Mouse (Mus musculus) CH12.LX (cell line): ENCODE data around the gene Hao1. TPM values are rescaled to one million over a fixed set of nuclear protein-coding genes. Genes with fewer than 3 reads are reported as not detected.

Source experiments
- DNase-seq: peaks from one replicate; pipeline ENCODE4 v3.0.0-alpha.2; 2013; ENCODE audit errors: extremely low read depth
- H3K27ac ChIP-seq: 2 replicates; pipeline ENCODE4 v1.5.1; 2012; ENCODE audit warnings: low read depth, mild to moderate bottlenecking, control low read depth, moderate library complexity; ENCODE audit not compliant: insufficient read depth
- H3K27me3 ChIP-seq: replicated peaks from 2 replicates; pipeline ENCODE3; 2012; ENCODE audit warnings: inconsistent platforms
- H3K36me3 ChIP-seq, 2 experiments: replicated peaks in 1 of 2; 2 replicates each; pipeline versions ENCODE3 to v1.6.1; 2012; ENCODE audit warnings: inconsistent platforms in 1 of 2, low read length in 1 of 2, mild to moderate bottlenecking in 1 of 2, mixed read lengths in 1 of 2, moderate library complexity in 1 of 2; ENCODE audit not compliant: control insufficient read depth in 1 of 2, insufficient read depth in 1 of 2
- H3K4me1 ChIP-seq, 2 experiments: 2 replicates each; pipeline ENCODE4 v1.6.1; 2012; ENCODE audit warnings: inconsistent platforms in 1 of 2, moderate library complexity in 1 of 2; ENCODE audit not compliant: insufficient read depth in 2 of 2, control insufficient read depth in 1 of 2
- H3K4me2 ChIP-seq: 2 replicates; pipeline ENCODE4 v1.6.1; 2012; ENCODE audit warnings: low read depth, mild to moderate bottlenecking, control low read depth; ENCODE audit not compliant: poor library complexity, insufficient read depth, severe bottlenecking
- H3K4me3 ChIP-seq, 3 experiments: fragments of 150-350 bp in 1 of 3; sonication (generic) in 1 of 3; replicated peaks in 1 of 3; 2 replicates each; pipeline versions ENCODE3 to v1.5.1; 2011 to 2012; ENCODE audit warnings: low read depth in 2 of 3, low read length in 2 of 3, mild to moderate bottlenecking in 2 of 3, moderate library complexity in 2 of 3, control low read depth in 1 of 3, improper control_type of control experiment in 1 of 3, inconsistent platforms in 1 of 3, mixed read lengths in 1 of 3; ENCODE audit not compliant: poor library complexity in 1 of 3
- H3K79me2 ChIP-seq: replicated peaks from 2 replicates; pipeline ENCODE4 v1.6.1; 2012; ENCODE audit warnings: mild to moderate bottlenecking, moderate library complexity; ENCODE audit not compliant: control insufficient read depth, poor library complexity, insufficient read depth, severe bottlenecking; ENCODE audit errors: extremely low read depth
- H3K9ac ChIP-seq: 2 replicates; pipeline ENCODE4 v1.6.1; 2012; ENCODE audit warnings: low read depth, mild to moderate bottlenecking, control low read depth, moderate library complexity; ENCODE audit not compliant: insufficient read depth
- H3K9me3 ChIP-seq: replicated peaks from 2 replicates; pipeline ENCODE3; 2012; ENCODE audit warnings: low read length, inconsistent platforms, mixed read lengths
- BHLHE40 ChIP-seq: IDR thresholded peaks from 2 replicates; pipeline ENCODE4 v1.6.1; 2011; ENCODE audit warnings: mild to moderate bottlenecking, low read depth, low read length, improper control_type of control experiment
- CHD1 ChIP-seq: IDR thresholded peaks from 2 replicates; pipeline ENCODE4 v1.6.1; 2012; ENCODE audit warnings: low read depth, low read length, improper control_type of control experiment, inconsistent platforms
- CHD2 ChIP-seq: IDR thresholded peaks from 2 replicates; pipeline ENCODE4 v1.6.1; 2011; ENCODE audit warnings: low read length, improper control_type of control experiment
- CTCF ChIP-seq, 2 experiments: IDR thresholded peaks in 1 of 2; conservative IDR thresholded peaks in 1 of 2; 2 replicates each; pipeline ENCODE4 v1.5.1; 2011 to 2012; ENCODE audit warnings: low read depth in 2 of 2, low read length in 2 of 2, improper control_type of control experiment in 1 of 2, inconsistent platforms in 1 of 2, mild to moderate bottlenecking in 1 of 2, moderate library complexity in 1 of 2
- E2F4 ChIP-seq: IDR thresholded peaks from 2 replicates; pipeline ENCODE4 v1.6.1; 2011; ENCODE audit warnings: low read depth, low read length, improper control_type of control experiment; ENCODE audit not compliant: insufficient replicate concordance
- ELF1 ChIP-seq: IDR thresholded peaks from 2 replicates; pipeline ENCODE4 v1.6.1; 2014; ENCODE audit warnings: low read depth, mild to moderate bottlenecking, inconsistent platforms, low read length, improper control_type of control experiment
- EP300 ChIP-seq: IDR thresholded peaks from 2 replicates; pipeline ENCODE4 v1.6.1; 2011; ENCODE audit warnings: low read length, improper control_type of control experiment
- ETS1 ChIP-seq: conservative IDR thresholded peaks from 2 replicates; pipeline ENCODE4 v1.6.1; 2012; ENCODE audit warnings: low read depth, mild to moderate bottlenecking, inconsistent platforms, low read length, improper control_type of control experiment, moderate library complexity
- GABPA ChIP-seq: IDR thresholded peaks from 2 replicates; pipeline ENCODE4 v1.6.1; 2012; ENCODE audit warnings: low read depth, low read length, improper control_type of control experiment, inconsistent platforms; ENCODE audit not compliant: insufficient replicate concordance
- HCFC1 ChIP-seq: IDR thresholded peaks from 2 replicates; pipeline ENCODE4 v1.6.1; 2012; ENCODE audit warnings: low read depth, mild to moderate bottlenecking, inconsistent platforms, low read length, improper control_type of control experiment
- IRF4 ChIP-seq: IDR thresholded peaks from 2 replicates; pipeline ENCODE4 v1.6.1; 2014; ENCODE audit warnings: low read depth, mild to moderate bottlenecking, inconsistent platforms, low read length, improper control_type of control experiment
- JUND ChIP-seq: conservative IDR thresholded peaks from 2 replicates; pipeline ENCODE4 v1.6.1; 2011; ENCODE audit warnings: low read depth, low read length, improper control_type of control experiment
- KAT2A ChIP-seq: IDR thresholded peaks from 2 replicates; pipeline ENCODE4 v1.6.1; 2012; ENCODE audit warnings: low read length, improper control_type of control experiment, inconsistent platforms; ENCODE audit not compliant: insufficient replicate concordance
- MAFK ChIP-seq: IDR thresholded peaks from 2 replicates; pipeline ENCODE4 v1.6.1; 2011; ENCODE audit warnings: low read length, improper control_type of control experiment; ENCODE audit not compliant: insufficient replicate concordance
- MAX ChIP-seq: IDR thresholded peaks from 2 replicates; pipeline ENCODE4 v1.6.1; 2011; ENCODE audit warnings: low read length, improper control_type of control experiment
- MAZ ChIP-seq: IDR thresholded peaks from 2 replicates; pipeline ENCODE4 v1.6.1; 2012; ENCODE audit warnings: low read depth, mild to moderate bottlenecking, inconsistent platforms, low read length, improper control_type of control experiment, moderate library complexity
- MEF2A ChIP-seq: IDR thresholded peaks from 2 replicates; pipeline ENCODE4 v1.6.1; 2014; ENCODE audit warnings: low read depth, mild to moderate bottlenecking, inconsistent platforms, low read length, improper control_type of control experiment, borderline replicate concordance
- MXI1 ChIP-seq: IDR thresholded peaks from 2 replicates; pipeline ENCODE4 v1.6.1; 2011; ENCODE audit warnings: mild to moderate bottlenecking, low read depth, low read length, improper control_type of control experiment
- MYC ChIP-seq: IDR thresholded peaks from 2 replicates; pipeline ENCODE4 v1.6.1; 2011; ENCODE audit warnings: low read depth, mild to moderate bottlenecking, improper control_type of control experiment, low read length
- NELFE ChIP-seq: IDR thresholded peaks from 2 replicates; pipeline ENCODE4 v1.6.1; 2011; ENCODE audit warnings: low read depth, low read length, improper control_type of control experiment
- NRF1 ChIP-seq: IDR thresholded peaks from 2 replicates; pipeline ENCODE4 v1.6.1; 2014; ENCODE audit warnings: low read depth, mild to moderate bottlenecking, inconsistent platforms, low read length, improper control_type of control experiment, moderate library complexity
- POLR2A ChIP-seq: IDR thresholded peaks from 2 replicates; pipeline ENCODE4 v1.6.1; 2011; ENCODE audit warnings: low read depth, mild to moderate bottlenecking, improper control_type of control experiment, low read length
- POLR2AphosphoS2 ChIP-seq: IDR thresholded peaks from 2 replicates; pipeline ENCODE4 v1.6.1; 2011; ENCODE audit warnings: low read depth, low read length, improper control_type of control experiment
- RAD21 ChIP-seq: IDR thresholded peaks from 2 replicates; pipeline ENCODE4 v1.6.1; 2011; ENCODE audit warnings: low read depth, mild to moderate bottlenecking, low read length, improper control_type of control experiment, moderate library complexity
- RCOR1 ChIP-seq: conservative IDR thresholded peaks from 2 replicates; pipeline ENCODE4 v1.6.1; 2012; ENCODE audit warnings: low read depth, mild to moderate bottlenecking, inconsistent platforms, low read length, improper control_type of control experiment
- SIN3A ChIP-seq: IDR thresholded peaks from 2 replicates; pipeline ENCODE4 v1.6.1; 2012; ENCODE audit warnings: low read length, improper control_type of control experiment, inconsistent platforms
- SMC3 ChIP-seq: IDR thresholded peaks from 2 replicates; pipeline ENCODE4 v1.6.1; 2011; ENCODE audit warnings: low read depth, low read length, improper control_type of control experiment
- TBP ChIP-seq: conservative IDR thresholded peaks from 2 replicates; pipeline ENCODE4 v1.6.1; 2011; ENCODE audit warnings: low read depth, low read length, improper control_type of control experiment
- TCF12 ChIP-seq: IDR thresholded peaks from 2 replicates; pipeline ENCODE4 v1.6.1; 2014; ENCODE audit warnings: low read depth, mild to moderate bottlenecking, inconsistent platforms, low read length, improper control_type of control experiment
- UBTF ChIP-seq: IDR thresholded peaks from 2 replicates; pipeline ENCODE4 v1.6.1; 2012; ENCODE audit warnings: low read depth, mild to moderate bottlenecking, inconsistent platforms, low read length, improper control_type of control experiment, moderate library complexity
- USF1 ChIP-seq: IDR thresholded peaks from 2 replicates; pipeline ENCODE4 v1.6.1; 2014; ENCODE audit warnings: low read depth, mild to moderate bottlenecking, inconsistent platforms, low read length, improper control_type of control experiment
- USF2 ChIP-seq: conservative IDR thresholded peaks from 2 replicates; pipeline ENCODE4 v1.6.1; 2011; ENCODE audit warnings: low read depth, low read length, improper control_type of control experiment
- ZC3H11A ChIP-seq: IDR thresholded peaks from 2 replicates; pipeline ENCODE4 v1.6.1; 2012; ENCODE audit warnings: low read depth, mild to moderate bottlenecking, inconsistent platforms, low read length, improper control_type of control experiment
- ZKSCAN1 ChIP-seq: IDR thresholded peaks from 2 replicates; pipeline ENCODE4 v1.6.1; 2012; ENCODE audit warnings: low read depth, inconsistent platforms, low read length, improper control_type of control experiment, borderline replicate concordance
- ZMIZ1 ChIP-seq: IDR thresholded peaks from 2 replicates; pipeline ENCODE4 v1.6.1; 2012; ENCODE audit warnings: low read depth, mild to moderate bottlenecking, inconsistent platforms, low read length, improper control_type of control experiment
- ZNF384 ChIP-seq: IDR thresholded peaks from 2 replicates; pipeline ENCODE4 v1.6.1; 2012; ENCODE audit warnings: low read depth, low read length, improper control_type of control experiment, inconsistent platforms
- dilution Hi-C: fragments of 300-500 bp; cut with MboI; formaldehyde crosslinking; loops from 2 replicates; pipeline ENCODE4 v1.14.3; 2020; ENCODE audit warnings: low sequenced_read_pairs; ENCODE audit not compliant: extremely low pct_unique_long_range_greater_than_20kb, extremely low pct_ligation_motif_present
- in situ Hi-C: fragments of 300-500 bp; cut with MboI; formaldehyde crosslinking; loops from 3 replicates; pipeline ENCODE4 v1.14.3; 2019; ENCODE audit warnings: low sequenced_read_pairs, low pct_ligation_motif_present, low pct_unique_long_range_greater_than_20kb, mixed read lengths
- polyA plus RNA-seq: library from polyadenylated mRNA; unstranded; fragments of >175 nt; gene quantifications from 2 replicates; pipeline ENCODE4 v1.2.1, GENCODE M21; 2012; ENCODE audit warnings: low read depth; ENCODE audit not compliant: insufficient read length
- total RNA-seq, 2 experiments: library from RNA; depleted of rRNA; stranded (reverse); fragments of 300-350 nt in 1 of 2; fragments of >200 nt in 1 of 2; gene quantifications; 2 replicates each; pipeline ENCODE4 v1.2.3; 2012 to 2014

The Hao1 gene
- total and polyA plus RNA-seq, 3 experiments = 0.11 TPM; not detected in 2

GRCm38 (mm10) chr2:134549770-134550169 is 4.4 kb downstream of the Hao1 start:
- in situ Hi-C loops = loop anchor here (10.0 to 25.0 kb wide), 2 partner anchors 125 to 763 kb away; no protein-coding TSS in a partner anchor
- H3K79me2 ChIP-seq = no peaks in the 10 kb centered on the region
- H3K4me2 ChIP-seq = no peak overlapping the region

GRCm38 (mm10) chr2:134545116-134545515 is 9.1 kb downstream of the Hao1 start:
- DNase-seq = no peak
- Histone ChIP-seq H3K4me2 (no peak overlapping the region), H3K4me1 (peaks cover 0 to 21% of the 10 kb centered on the region in 2 experiments; a peak in 2 of 4 replicates), H3K27ac (no peak overlapping the region), H3K9ac (no peak overlapping the region), H3K9me3 (no peaks in the 10 kb centered on the region), H3K79me2 (no peaks in the 10 kb centered on the region), H3K36me3 (no peaks in the 10 kb centered on the region), H3K27me3 (no peaks in the 10 kb centered on the region), H3K4me3 (no peak overlapping the region)
- in situ Hi-C loops = loop anchor here (25.0 kb wide), 1 partner anchor 767 kb away; no protein-coding TSS in a partner anchor
- dilution Hi-C loops = no loop called here
- TF ChIP-seq EP300 (no peak), TBP (no peak), MXI1 (no peak), ZC3H11A (no peak), NRF1 (no peak), POLR2A (no peak), MEF2A (no peak), RCOR1 (no peak), USF1 (no peak), HCFC1 (no peak), BHLHE40 (no peak), ETS1 (no peak)

More at GRCm38 (mm10) chr2:134549770-134550169, 4.4 kb downstream of the Hao1 start:
- Histone ChIP-seq H3K36me3 (no peaks in the 10 kb centered on the region), H3K4me3 (no peak overlapping the region), H3K4me1 (peaks cover 0 to 8% of the 10 kb centered on the region in 2 experiments; a peak in 1 of 4 replicates), H3K27ac (no peak overlapping the region), H3K9me3 (no peaks in the 10 kb centered on the region)
- peak; percentile 61 for DNase-seq
- TF ChIP-seq CTCF (conservative IDR thresholded peaks at IDR 0.05 in 1 of 2, IDR thresholded peaks at IDR 0.05 in 1 of 2; ENCODE audit: low read depth in 2 of 2, low read length in 2 of 2) = peak; percentile 28 to 85; a peak in 2 of 4 replicates
- no peak for TF ChIP-seq NELFE
- TF ChIP-seq JUND = no peak
- no peak for TF ChIP-seq POLR2A
- TF ChIP-seq SIN3A = no peak
- TF ChIP-seq KAT2A = no peak
- no peak for TF ChIP-seq GABPA
- TF ChIP-seq ZMIZ1 = no peak
- TF ChIP-seq EP300 = no peak
- TF ChIP-seq POLR2AphosphoS2 = no peak
- TF ChIP-seq MEF2A = no peak
- no peak for TF ChIP-seq CHD1
- no peak for TF ChIP-seq MAX
- TF ChIP-seq MAFK = no peak
- no peak for TF ChIP-seq ETS1
- no peak for TF ChIP-seq E2F4
- no peak for TF ChIP-seq TBP
- no peak for TF ChIP-seq IRF4
- no peak for TF ChIP-seq CHD2
- no peak for TF ChIP-seq TCF12
- TF ChIP-seq NRF1 = no peak
- TF ChIP-seq ZKSCAN1 = no peak
- no peak for TF ChIP-seq ZNF384
- TF ChIP-seq MYC = no peak
- no peak for TF ChIP-seq ELF1
- TF ChIP-seq USF2 = no peak
- TF ChIP-seq USF1 = no peak
- no peak for TF ChIP-seq MAZ
- peak; percentile 56 for TF ChIP-seq ZC3H11A
- no peak for TF ChIP-seq MXI1
- TF ChIP-seq RAD21 = peak; percentile 90
- no peak for TF ChIP-seq UBTF
- TF ChIP-seq RCOR1 = no peak
- peak; percentile 77 for TF ChIP-seq SMC3
- TF ChIP-seq, all 38 proteins: peak for 4
- dilution Hi-C loops = no loop called here
- H3K27me3 ChIP-seq = no peaks in the 10 kb centered on the region
- H3K9ac ChIP-seq = no peak overlapping the region
